Mouse (Mus musculus): ENCODE measurements around the gene Azin2. TPM values are rescaled to one million over a fixed set of nuclear protein-coding genes. Genes with fewer than 3 reads are reported as not detected.

Gene Azin2
- total and polyA plus RNA-seq, 3 experiments = 0.39 to 2.3 TPM; not detected in 1

- TF ChIP-seq POLR2AphosphoS2 (IDR thresholded peaks at IDR 0.05; ENCODE audit: low read length) (no peak), ZMIZ1 (IDR thresholded peaks at IDR 0.05; ENCODE audit: low read depth, low read length) (no peak), ELF1 (IDR thresholded peaks at IDR 0.05; ENCODE audit: low read depth, low read length) (no peak), SIN3A (IDR thresholded peaks at IDR 0.05; ENCODE audit: low read length) (no peak), MAFK (IDR thresholded peaks at IDR 0.05; ENCODE audit: borderline replicate concordance, low read depth, low read length) (no peak), USF1 (IDR thresholded peaks at IDR 0.05; ENCODE audit: low read depth, low read length) (no peak), MAZ (IDR thresholded peaks at IDR 0.05; ENCODE audit: low read depth, low read length) (no peak)
- no peak overlapping the region for H3K9ac ChIP-seq (ENCODE audit: control insufficient read depth, low read depth, low read length, poor library complexity, severe bottlenecking)
- no peak for DNase-seq (ENCODE audit: low read depth, low spot score)
- H3K9me3 ChIP-seq (replicated peaks; ENCODE audit: insufficient read depth, low read length) = no peaks in the 10 kb centered on the region
- H3K27me3 ChIP-seq (ENCODE audit: control insufficient read depth in 1 of 2, insufficient read depth in 2 of 2, low read length in 2 of 2) = peaks cover 0 to 2% of the 10 kb centered on the region in 2 experiments; a peak in 2 of 4 replicates
- H3K4me3 ChIP-seq (ENCODE audit: control insufficient read depth in 1 of 2, insufficient read depth in 1 of 2, low read depth in 2 of 2, low read length in 2 of 2) = no peak overlapping the region
- no peak overlapping the region for H3K27ac ChIP-seq (ENCODE audit: control insufficient read depth, low read depth, low read length)
- H3K36me3 ChIP-seq (ENCODE audit: control insufficient read depth in 1 of 2, insufficient read depth in 2 of 2, low read length in 2 of 2) = no peaks in the 10 kb centered on the region
- H3K4me1 ChIP-seq (ENCODE audit: control insufficient read depth in 1 of 2, insufficient read depth in 2 of 2, low read length in 2 of 2) = peaks cover 4% of the 10 kb centered on the region in 2 experiments; a peak in 3 of 4 replicates
- no peaks in the 10 kb centered on the region for H3K79me2 ChIP-seq (ENCODE audit: control insufficient read depth, insufficient read depth, low read length, poor library complexity)
These were observed 3.4 kb downstream of the Azin2 start for GRCm38 (mm10) chr4:128958849-128959248.

- Histone ChIP-seq H3K79me2 (ENCODE audit: control insufficient read depth, insufficient read depth, low read length, poor library complexity) (no peaks in the 10 kb centered on the region), H3K4me1 (ENCODE audit: control insufficient read depth in 1 of 2, insufficient read depth in 2 of 2, low read length in 2 of 2) (peaks cover 4% of the 10 kb centered on the region in 2 experiments; a peak in 3 of 4 replicates), H3K27me3 (ENCODE audit: control insufficient read depth in 1 of 2, insufficient read depth in 2 of 2, low read length in 2 of 2) (no peaks in the 10 kb centered on the region; a peak in 1 of 4 replicates), H3K36me3 (ENCODE audit: control insufficient read depth in 1 of 2, insufficient read depth in 2 of 2, low read length in 2 of 2) (no peaks in the 10 kb centered on the region), H3K27ac (ENCODE audit: control insufficient read depth, low read depth, low read length) (no peak overlapping the region), H3K9ac (ENCODE audit: control insufficient read depth, low read depth, low read length, poor library complexity, severe bottlenecking) (no peak overlapping the region), H3K9me3 (replicated peaks; ENCODE audit: insufficient read depth, low read length) (no peaks in the 10 kb centered on the region), H3K4me3 (ENCODE audit: control insufficient read depth in 1 of 2, insufficient read depth in 1 of 2, low read depth in 2 of 2, low read length in 2 of 2) (no peak overlapping the region)
- DNase-seq (ENCODE audit: low read depth, low spot score) = no peak
- TF ChIP-seq ZC3H11A (IDR thresholded peaks at IDR 0.05; ENCODE audit: low read depth, low read length) (no peak), HCFC1 (IDR thresholded peaks at IDR 0.05; ENCODE audit: low read depth, low read length) (no peak), MAFK (IDR thresholded peaks at IDR 0.05; ENCODE audit: borderline replicate concordance, low read depth, low read length) (no peak), TCF12 (IDR thresholded peaks at IDR 0.05; ENCODE audit: low read depth, low read length) (no peak), CTCF (IDR thresholded peaks at IDR 0.05 in 2 of 3, conservative IDR thresholded peaks at IDR 0.05 in 1 of 3; ENCODE audit: control insufficient read depth in 1 of 3, insufficient read depth in 1 of 3, low read depth in 2 of 3, low read length in 3 of 3, poor library complexity in 1 of 3, severe bottlenecking in 1 of 3) (no peak), ZNF384 (IDR thresholded peaks at IDR 0.05; ENCODE audit: low read depth, low read length) (no peak), MYB (IDR thresholded peaks at IDR 0.05; ENCODE audit: low read depth, low read length) (no peak), POLR2AphosphoS5 (IDR thresholded peaks at IDR 0.05; ENCODE audit: borderline replicate concordance, low read depth, low read length) (no peak), NELFE (IDR thresholded peaks at IDR 0.05; ENCODE audit: low read depth, low read length) (no peak)
These were observed 4.1 kb downstream of the Azin2 start for GRCm38 (mm10) chr4:128958156-128958555.

Measured in MEL (cell line).